Mouse (Mus musculus) spleen, adult 2 months (tissue): ENCODE data around the gene Cobll1.

Experiments used
- CTCF ChIP-seq: fragments of 200-500 bp; IDR thresholded peaks from 2 replicates; pipeline ENCODE4 v1.5.1; 2011; ENCODE audit warnings: mild to moderate bottlenecking, inconsistent platforms; ENCODE audit not compliant: insufficient read depth, insufficient read length, insufficient replicate concordance; ENCODE audit errors: extremely low read depth
- POLR2A ChIP-seq: fragments of 200-500 bp; IDR thresholded peaks from 2 replicates; pipeline ENCODE4 v1.6.1; 2011; ENCODE audit warnings: low read depth, low read length, inconsistent platforms

DNA sequence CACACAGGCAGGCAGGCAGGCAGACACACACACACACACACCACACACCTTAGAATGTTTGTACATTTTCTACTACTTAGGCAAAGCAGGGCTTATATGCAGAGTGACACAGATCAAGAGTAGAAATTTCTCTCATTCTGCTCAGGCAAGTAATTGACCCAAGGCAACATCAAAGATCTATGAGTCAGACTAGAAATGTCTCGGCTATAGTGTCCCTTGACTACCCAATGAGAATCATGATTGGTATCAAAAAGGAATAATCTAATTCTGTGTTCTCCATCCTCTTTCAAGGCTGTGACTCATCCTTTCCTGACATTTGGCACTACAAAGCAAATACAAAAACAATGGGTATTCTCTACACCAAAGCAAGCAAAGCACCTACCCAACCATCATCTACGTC is 77.5 kb downstream of the Cobll1 start:
- TF ChIP-seq POLR2A (no peak), CTCF (no peak)
